Mouse (Mus musculus): ENCODE measurements at regions not wholly inside any gene's neighbourhood (a gene's known extent, or its start where the extent isn't known, plus 50 kb on each side); places are given as distances from the start of the nearest gene placed in this dataset.
"Not testable (repeated sequence)": the region's sequence is repeated elsewhere in the genome, so short reads cannot be mapped to it uniquely, and the experiment has no call there.

DNA sequence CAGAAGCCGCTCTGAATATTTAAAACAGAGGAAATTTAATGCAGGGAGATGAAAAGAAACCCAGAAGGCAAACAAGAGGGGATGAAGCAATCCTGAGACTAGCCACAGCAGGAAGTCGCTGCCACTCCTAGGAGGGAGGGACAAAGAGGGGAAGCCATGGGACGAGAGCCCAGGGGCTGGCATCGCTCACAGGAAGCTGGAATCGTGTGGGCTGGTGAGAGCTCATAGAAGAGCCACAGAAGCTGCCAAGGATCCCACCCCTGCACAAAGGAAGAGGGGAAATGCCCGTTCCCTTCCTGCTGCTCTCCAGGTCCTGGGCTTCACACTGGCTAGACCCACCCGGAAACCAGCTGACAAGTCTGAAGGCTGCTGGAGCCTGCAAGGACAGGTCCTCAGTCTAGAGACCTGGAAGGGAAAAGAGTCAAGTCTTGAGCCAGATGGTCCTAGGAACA lies 101.4 kb upstream of the Klf3 start:
- ATAC-seq (replicated peaks in 1 of 2; ENCODE audit: insufficient read depth in 1 of 2, low FRiP score in 2 of 2, low TSS enrichment in 1 of 2, low read depth in 1 of 2, poor library complexity in 2 of 2, severe bottlenecking in 2 of 2), result peak; percentile 68 to 92

DNA sequence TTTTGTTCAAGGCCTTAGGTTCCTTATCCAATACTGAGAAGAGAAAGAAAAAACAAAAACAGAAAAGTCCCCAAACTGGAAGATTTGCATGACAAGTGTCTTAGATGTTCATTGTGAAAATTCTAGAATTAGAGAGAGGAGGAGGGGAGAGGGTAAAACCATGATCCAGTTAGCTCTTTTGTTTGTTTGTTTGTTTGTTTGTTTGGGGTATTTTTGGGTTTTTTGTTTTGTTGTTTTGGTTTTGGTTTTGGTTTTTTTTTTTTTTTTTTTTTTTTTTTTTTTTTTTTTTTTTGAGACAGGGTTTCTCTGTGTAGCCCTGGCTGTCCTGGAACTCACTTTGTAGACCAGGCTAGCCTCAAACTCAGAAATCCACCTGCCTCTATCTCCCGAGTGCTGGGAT lies 100.8 kb upstream of the Klf3 start:
- ATAC-seq (replicated peaks in 1 of 2; ENCODE audit: insufficient read depth in 1 of 2, low FRiP score in 2 of 2, low TSS enrichment in 1 of 2, low read depth in 1 of 2, poor library complexity in 2 of 2, severe bottlenecking in 2 of 2), result not testable (repeated sequence)

- ATAC-seq (replicated peaks in 1 of 2; ENCODE audit: insufficient read depth in 1 of 2, low FRiP score in 2 of 2, low TSS enrichment in 1 of 2, low read depth in 1 of 2, poor library complexity in 2 of 2, severe bottlenecking in 2 of 2), result no peak
Measured at GRCm38 (mm10) chr5:64703091-64703872, 99.9 kb upstream of the Klf3 start.

GRCm38 (mm10) chr5:64704144-64704543 lies 99.0 kb upstream of the Klf3 start:
- no peak for ATAC-seq (replicated peaks in 1 of 2; ENCODE audit: insufficient read depth in 1 of 2, low FRiP score in 2 of 2, low TSS enrichment in 1 of 2, low read depth in 1 of 2, poor library complexity in 2 of 2, severe bottlenecking in 2 of 2)

- ATAC-seq (replicated peaks in 1 of 2; ENCODE audit: insufficient read depth in 1 of 2, low FRiP score in 2 of 2, low TSS enrichment in 1 of 2, low read depth in 1 of 2, poor library complexity in 2 of 2, severe bottlenecking in 2 of 2), result no peak
Measured at GRCm38 (mm10) chr5:64706586-64706985, 96.6 kb upstream of the Klf3 start.

DNA sequence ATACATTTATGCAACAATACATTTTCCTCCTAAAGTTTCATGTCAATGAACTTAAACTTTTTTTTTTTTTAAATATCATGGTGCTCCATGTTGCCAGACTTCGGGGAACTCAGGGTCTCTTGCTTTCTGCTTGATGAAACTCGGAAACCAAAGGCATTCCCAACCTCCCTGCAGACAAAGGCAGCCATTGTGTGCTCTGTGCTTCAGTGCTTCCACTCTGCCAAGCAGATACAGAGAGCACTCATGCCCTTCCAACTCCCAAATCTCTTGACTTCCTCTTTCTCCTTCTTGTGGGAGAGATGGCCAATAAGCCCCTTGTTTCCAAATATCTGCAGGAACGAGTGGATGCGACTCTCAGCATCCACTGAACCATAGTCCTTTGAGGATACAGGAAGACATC lies 94.0 kb upstream of the Klf3 start:
- no peak for ATAC-seq (replicated peaks in 1 of 2; ENCODE audit: insufficient read depth in 1 of 2, low FRiP score in 2 of 2, low TSS enrichment in 1 of 2, low read depth in 1 of 2, poor library complexity in 2 of 2, severe bottlenecking in 2 of 2)

DNA sequence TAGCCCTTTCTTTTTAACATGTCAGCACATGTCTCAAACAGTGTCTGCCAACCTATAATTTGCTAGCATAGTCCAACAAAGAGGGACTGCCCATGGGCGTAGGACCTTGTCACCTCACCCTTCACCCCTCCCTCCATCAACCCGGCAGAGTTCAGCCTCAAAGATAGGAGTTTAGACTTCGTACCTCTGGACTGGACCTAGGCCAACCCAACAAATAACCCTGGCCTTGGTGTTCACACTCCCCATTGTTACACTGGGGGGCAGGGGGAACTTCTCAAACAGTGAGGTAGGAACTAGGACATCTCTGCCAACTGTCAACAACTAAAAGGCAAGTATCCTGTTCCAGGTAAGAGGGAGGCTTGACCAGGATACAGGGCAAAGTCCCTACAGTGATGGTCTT lies 93.0 kb upstream of the Klf3 start:
- ATAC-seq (replicated peaks in 1 of 2; ENCODE audit: insufficient read depth in 1 of 2, low FRiP score in 2 of 2, low TSS enrichment in 1 of 2, low read depth in 1 of 2, poor library complexity in 2 of 2, severe bottlenecking in 2 of 2), result no peak

- ATAC-seq (replicated peaks in 1 of 2; ENCODE audit: insufficient read depth in 1 of 2, low FRiP score in 2 of 2, low TSS enrichment in 1 of 2, low read depth in 1 of 2, poor library complexity in 2 of 2, severe bottlenecking in 2 of 2), result no peak
Measured at GRCm38 (mm10) chr5:64710968-64711367, 92.2 kb upstream of the Klf3 start.

GRCm38 (mm10) chr5:64714221-64714653 lies 89.0 kb upstream of the Klf3 start:
- no peak for ATAC-seq (replicated peaks in 1 of 2; ENCODE audit: insufficient read depth in 1 of 2, low FRiP score in 2 of 2, low TSS enrichment in 1 of 2, low read depth in 1 of 2, poor library complexity in 2 of 2, severe bottlenecking in 2 of 2)

DNA sequence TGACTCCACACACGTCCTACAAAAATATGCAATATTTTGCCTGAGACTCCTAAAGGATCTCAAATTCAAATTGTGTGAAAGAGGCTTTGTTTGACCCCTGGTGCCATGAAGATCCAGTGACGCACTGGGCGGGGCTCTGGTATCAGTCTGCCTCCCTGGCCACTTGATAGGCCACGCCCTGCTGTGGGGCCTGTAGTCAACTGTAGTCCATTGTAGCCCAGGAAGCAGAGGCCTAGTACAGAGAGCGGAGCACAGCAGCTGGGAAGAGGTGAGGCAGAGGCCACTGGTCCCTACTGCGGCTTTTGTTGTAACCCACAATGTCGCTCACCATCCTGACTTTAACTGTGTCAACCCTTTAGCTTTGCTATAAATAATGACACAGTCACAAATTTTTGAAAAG lies 88.5 kb upstream of the Klf3 start:
- ATAC-seq (replicated peaks in 1 of 2; ENCODE audit: insufficient read depth in 1 of 2, low FRiP score in 2 of 2, low TSS enrichment in 1 of 2, low read depth in 1 of 2, poor library complexity in 2 of 2, severe bottlenecking in 2 of 2), result no peak

DNA sequence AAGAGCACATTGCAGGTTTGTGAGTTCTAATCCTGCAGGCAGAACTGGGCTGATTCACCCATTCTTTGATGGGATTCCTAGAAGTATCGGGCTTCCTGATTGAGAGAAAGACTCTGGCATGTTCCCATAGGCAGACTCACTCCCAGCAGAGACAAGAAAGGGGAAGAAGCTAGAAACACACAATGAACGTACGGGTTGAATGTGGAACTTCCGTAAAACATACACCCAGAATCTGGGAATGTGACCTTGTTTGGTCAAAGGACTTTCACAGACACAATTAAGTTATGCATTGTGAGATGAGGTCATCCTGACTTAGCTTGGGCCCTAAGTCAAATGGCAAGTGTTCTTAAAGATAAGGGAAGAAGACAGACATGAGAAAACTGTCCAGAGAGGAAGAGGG lies 86.6 kb upstream of the Klf3 start:
- no peak for ATAC-seq (replicated peaks in 1 of 2; ENCODE audit: insufficient read depth in 1 of 2, low FRiP score in 2 of 2, low TSS enrichment in 1 of 2, low read depth in 1 of 2, poor library complexity in 2 of 2, severe bottlenecking in 2 of 2)

GRCm38 (mm10) chr5:64722211-64722610 lies 81.0 kb upstream of the Klf3 start:
- no peak for ATAC-seq (replicated peaks in 1 of 2; ENCODE audit: insufficient read depth in 1 of 2, low FRiP score in 2 of 2, low TSS enrichment in 1 of 2, low read depth in 1 of 2, poor library complexity in 2 of 2, severe bottlenecking in 2 of 2)

- no peak for ATAC-seq (replicated peaks in 1 of 2; ENCODE audit: insufficient read depth in 1 of 2, low FRiP score in 2 of 2, low TSS enrichment in 1 of 2, low read depth in 1 of 2, poor library complexity in 2 of 2, severe bottlenecking in 2 of 2)
Measured at GRCm38 (mm10) chr5:64727847-64728246, 75.3 kb upstream of the Klf3 start.

DNA sequence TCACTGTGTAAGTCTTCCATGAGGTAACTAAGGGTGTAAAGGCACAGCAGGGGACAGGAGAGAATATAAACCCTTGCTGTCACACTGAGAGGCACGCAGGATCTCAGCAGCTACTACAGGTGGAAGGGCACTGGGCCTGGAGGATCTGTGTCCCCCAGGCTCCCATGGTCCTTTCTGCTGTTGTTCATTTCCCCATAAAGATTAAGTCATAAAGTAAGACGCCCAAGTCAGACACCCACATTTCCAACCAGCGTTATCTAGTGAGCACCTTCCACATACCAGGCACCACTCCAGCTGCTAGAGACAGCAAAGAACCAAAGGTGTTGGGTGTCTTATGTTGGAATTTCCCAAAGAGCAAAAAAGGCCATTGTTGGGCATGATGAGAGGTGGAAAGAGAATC lies 70.8 kb upstream of the Klf3 start:
- no peak for ATAC-seq (replicated peaks in 1 of 2; ENCODE audit: insufficient read depth in 1 of 2, low FRiP score in 2 of 2, low TSS enrichment in 1 of 2, low read depth in 1 of 2, poor library complexity in 2 of 2, severe bottlenecking in 2 of 2)

- ATAC-seq (replicated peaks in 1 of 2; ENCODE audit: insufficient read depth in 1 of 2, low FRiP score in 2 of 2, low TSS enrichment in 1 of 2, low read depth in 1 of 2, poor library complexity in 2 of 2, severe bottlenecking in 2 of 2), result no peak
Measured at GRCm38 (mm10) chr5:64736985-64737384, 66.2 kb upstream of the Klf3 start.

- ATAC-seq (replicated peaks in 1 of 2; ENCODE audit: insufficient read depth in 1 of 2, low FRiP score in 2 of 2, low TSS enrichment in 1 of 2, low read depth in 1 of 2, poor library complexity in 2 of 2, severe bottlenecking in 2 of 2), result no peak
Measured at GRCm38 (mm10) chr5:64738096-64738780, 65.0 kb upstream of the Klf3 start.

GRCm38 (mm10) chr5:64738781-64739310 lies 64.3 kb upstream of the Klf3 start:
- ATAC-seq (replicated peaks in 1 of 2; ENCODE audit: insufficient read depth in 1 of 2, low FRiP score in 2 of 2, low TSS enrichment in 1 of 2, low read depth in 1 of 2, poor library complexity in 2 of 2, severe bottlenecking in 2 of 2), result no peak

Measured in hematopoietic stem cell, adult 5-6 weeks (primary cell).